Mouse (Mus musculus) bone marrow, adult 2 months (tissue): ENCODE results near the gene Csrp1.

Experiments
- CTCF ChIP-seq: fragments of 200-500 bp; IDR thresholded peaks from 2 replicates; pipeline ENCODE4 v1.5.1; 2011; ENCODE audit warnings: low read length, control low read depth; ENCODE audit not compliant: control insufficient read depth, insufficient read depth
- POLR2A ChIP-seq: fragments of 200-500 bp; IDR thresholded peaks from 2 replicates; pipeline ENCODE4 v1.6.1; 2011; ENCODE audit warnings: low read depth, mild to moderate bottlenecking, control low read depth, low read length, borderline replicate concordance; ENCODE audit not compliant: control insufficient read depth

DNA sequence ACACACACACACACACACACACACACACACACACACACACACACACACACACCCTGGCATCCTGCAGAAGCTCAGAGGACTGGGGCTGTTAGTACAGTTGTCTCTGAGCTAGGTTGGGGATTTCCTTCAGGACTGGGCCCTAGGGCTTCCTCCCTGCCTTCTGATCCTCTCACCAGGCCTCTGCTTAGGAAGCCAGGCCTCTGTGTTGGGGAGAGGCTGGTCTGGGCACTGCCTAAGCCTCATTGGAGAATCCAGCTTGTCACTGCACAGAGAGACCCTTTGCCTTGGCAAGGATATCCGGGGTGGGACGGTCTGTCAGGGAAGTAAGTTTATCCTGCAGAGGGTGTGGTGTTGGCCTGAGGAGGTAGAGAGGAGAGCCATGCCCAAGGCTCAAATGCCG lies 10.4 kb downstream of the Csrp1 start:
- TF ChIP-seq CTCF: no peak
- TF ChIP-seq POLR2A: no peak
